Mouse (Mus musculus) adrenal gland, adult 18-20 months (tissue): Measurements from ENCODE around the gene Dync2li1. TPM values are rescaled to one million over a fixed set of nuclear protein-coding genes. Genes with fewer than 3 reads are reported as not detected.

ENCODE experiments used
- DNase-seq, 2 experiments: peaks; one replicate each; pipeline ENCODE4 v3.0.0; 2021 to 2022; ENCODE audit warnings: low spot score in 2 of 2
- total RNA-seq, 2 experiments: library from RNA; stranded (reverse); gene quantifications; 1 replicate in 1 of 2; 2 replicates in 1 of 2; pipeline ENCODE4 v1.2.3; 2021

The Dync2li1 gene
- total RNA-seq, 2 experiments from 2014 or later: 22.5 to 28.0 TPM

DNA sequence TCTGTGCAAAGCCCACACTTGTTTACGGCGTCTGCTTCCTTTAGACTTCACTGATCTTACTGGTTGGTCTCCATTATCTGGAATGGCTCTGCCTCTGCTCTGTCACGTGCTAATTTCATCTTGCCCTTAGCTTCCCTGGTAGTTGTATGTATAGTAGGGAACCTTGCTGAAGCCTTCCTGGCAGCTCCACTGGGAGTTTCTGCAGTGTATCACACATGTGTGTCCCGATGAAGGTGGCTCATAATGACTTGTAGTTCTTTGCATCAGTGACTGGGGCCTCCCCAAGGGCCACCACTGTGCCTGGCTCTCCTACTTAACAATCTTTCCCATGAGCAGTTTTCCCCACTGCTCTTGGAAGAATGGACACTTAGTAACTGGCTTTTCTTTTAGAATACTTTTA, 17.7 kb upstream of the Dync2li1 start:
- DNase-seq: no peak

DNA sequence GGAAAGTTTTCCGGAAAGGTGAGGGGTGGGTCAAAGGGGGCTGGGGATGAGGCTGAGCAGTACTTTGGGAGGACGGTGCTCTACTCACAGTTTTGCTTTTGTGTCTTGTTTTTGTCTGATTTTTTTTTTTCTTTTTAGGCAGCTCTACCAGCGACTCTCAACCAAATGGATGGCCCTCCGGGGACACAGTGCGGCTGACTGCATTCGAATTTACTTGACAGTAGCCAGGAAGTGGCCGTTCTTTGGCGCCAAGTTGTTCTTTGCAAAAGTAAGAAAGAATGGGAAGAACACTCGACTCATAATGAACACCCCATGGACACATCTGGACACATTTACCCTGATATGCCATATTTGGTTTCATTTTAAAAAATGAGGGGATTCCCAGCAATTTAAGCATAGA, 14.8 kb upstream of the Dync2li1 start:
- DNase-seq: no peak

DNA sequence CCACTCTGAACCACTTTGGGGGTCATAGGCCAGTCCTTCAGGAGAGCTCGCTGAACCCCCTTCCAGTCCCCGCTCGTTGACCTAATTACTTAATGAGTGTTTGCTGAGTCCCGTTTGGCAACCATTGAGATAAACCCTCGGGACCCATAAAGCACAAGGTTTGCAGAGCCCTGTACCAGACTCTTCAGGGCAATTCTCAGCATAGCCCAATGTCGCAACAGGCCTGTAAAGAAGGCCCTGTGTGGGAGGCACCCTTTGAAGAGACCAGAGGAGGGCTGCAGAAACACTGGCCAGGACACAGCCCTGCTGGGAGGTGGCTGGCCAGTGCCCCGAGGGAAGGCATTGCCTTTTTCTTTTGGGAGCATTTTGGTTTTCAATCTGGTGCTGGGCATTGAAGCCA, 14.3 kb upstream of the Dync2li1 start:
- no peak for DNase-seq

DNA sequence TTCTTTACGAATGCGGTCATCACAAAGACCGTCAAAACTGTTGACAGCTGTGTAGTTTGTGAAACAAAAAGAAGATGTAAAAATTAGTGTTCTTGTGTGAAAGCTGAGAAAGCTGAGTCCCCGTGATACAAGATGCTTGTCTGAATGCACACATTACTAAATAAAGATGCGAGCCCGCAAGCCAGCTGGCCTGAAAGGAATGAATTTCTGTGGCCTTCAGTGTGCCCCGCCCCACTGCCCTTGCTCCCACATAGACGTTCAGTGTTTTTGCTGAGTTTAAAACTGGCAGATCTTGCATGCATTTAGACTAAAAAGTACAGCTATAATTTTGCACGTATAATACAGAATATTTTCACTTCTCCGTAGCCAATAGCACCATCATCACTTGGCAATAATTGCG, 10.5 kb upstream of the Dync2li1 start:
- no peak for DNase-seq

DNA sequence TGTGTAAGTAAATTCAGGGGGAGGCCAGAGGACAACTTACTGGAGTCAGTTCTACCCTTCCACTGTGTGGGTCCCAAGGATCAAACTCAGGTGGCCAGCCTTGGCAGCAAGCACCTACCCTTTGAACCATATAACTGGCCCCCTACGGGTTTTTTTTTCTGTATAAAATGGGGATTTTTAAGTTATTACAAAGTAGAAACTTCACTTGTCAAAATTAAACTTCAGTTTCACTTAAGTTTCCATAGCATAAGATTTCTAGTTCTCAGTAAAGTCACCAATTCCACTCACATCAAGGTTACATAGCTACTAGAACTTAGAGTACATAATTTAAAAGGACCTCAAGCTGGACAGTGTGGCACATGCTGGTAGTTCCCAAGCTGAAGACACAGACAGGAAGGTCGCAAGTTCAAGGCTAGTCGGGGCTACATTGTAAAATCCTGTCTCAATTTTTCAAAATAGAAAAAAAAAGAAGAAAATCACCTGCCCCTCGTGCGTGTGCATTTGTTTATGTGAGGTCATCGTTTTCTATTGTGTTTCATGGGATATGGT, 9.7 kb upstream of the Dync2li1 start:
- no peak for DNase-seq

DNA sequence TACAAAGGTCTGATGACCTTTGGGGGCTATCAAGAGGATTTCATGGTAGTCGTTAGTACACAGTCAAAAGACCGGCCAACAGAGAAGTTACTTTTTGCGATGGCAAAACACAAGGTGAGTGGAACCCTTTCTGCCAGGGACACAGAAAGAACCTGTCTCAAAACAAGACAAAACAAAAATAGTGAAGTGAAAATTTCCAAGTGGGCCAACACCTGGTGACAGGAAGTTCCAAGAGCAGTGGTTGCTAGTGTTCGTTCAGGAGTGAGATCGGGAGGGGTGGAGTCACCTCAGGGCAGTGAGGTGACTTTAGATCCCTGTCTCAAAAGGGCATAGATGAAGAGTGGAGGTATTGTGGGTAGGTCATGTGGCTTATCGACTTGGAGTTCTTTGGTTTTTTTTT, 8.3 kb upstream of the Dync2li1 start:
- DNase-seq: no peak

DNA sequence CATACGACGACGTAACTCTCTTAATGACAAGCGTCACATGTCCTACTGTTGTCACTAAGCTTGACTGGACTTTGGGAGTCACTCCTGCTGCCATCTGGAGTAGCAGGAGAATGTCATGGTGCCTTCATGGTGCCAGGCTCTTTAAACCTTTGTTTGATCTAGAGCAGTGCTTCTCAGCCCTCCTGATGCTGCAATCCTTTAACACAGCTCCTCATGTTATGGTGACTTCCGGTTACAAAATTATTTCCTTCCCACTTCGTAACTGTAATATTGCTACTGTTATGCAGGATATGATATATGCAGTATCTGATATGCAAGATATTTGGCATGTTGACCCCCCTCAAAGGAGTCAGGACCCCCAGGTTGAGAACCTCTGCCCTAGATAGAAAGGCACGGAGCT, 7.2 kb upstream of the Dync2li1 start:
- no peak for DNase-seq

DNA sequence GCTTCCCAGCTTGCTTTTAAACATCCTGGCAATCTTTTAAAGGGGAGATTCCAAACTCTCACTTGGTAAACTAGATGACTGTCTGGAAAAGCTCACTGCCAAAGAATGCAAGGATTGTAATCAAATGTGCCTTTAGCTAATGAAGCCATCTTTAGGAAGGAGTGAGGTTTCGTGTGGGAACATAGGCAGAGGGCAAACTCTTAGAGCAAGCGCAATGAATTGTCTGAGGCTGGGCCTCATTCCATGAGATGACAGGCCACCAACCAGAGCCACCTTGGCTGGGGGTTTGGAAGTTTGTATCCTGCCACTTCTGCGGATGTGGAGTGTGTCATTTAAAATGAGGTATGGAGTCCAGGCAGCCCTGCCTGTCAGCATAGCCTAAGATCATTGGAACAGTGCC, 6.2 kb upstream of the Dync2li1 start:
- DNase-seq: no peak

DNA sequence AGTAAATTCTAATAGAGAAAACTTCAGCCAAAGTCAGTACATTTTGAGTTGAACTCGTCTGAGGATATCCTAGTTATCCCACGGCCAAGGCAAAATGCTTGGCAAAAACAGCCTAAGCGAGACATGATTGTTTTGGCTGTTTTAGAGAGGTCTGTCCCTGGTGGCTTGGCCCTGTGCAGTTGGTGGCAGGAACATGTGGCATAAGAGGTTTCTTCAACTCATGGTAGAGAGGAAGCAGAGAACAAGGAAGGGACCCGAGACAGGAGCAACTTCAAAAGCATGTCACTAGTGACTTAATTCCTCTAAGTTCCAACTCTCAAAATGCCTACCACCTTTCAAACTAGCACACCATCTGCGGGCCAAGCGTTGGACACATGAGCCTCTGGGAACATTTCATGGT, 5.7 kb upstream of the Dync2li1 start:
- DNase-seq: no peak

DNA sequence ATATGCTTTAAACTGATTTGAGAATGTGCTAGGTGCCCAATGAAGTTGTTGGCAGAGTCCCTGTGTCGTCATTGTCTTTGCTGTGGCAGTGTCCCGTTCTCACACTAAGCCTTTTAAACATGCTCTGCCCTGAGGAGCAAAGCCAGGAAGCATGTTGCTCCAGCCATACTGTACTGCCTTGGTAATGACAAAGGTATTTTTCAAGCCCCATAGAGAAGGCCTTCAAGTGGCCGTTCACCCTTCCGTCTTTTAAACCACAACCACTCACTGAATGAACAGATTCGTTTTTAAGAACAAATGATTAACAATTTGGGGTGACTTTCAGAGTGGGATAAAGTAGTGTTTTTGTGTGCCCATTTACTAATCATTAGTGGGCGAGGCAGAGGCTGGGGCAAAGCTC, 5.1 kb upstream of the Dync2li1 start:
- no peak for DNase-seq

DNA sequence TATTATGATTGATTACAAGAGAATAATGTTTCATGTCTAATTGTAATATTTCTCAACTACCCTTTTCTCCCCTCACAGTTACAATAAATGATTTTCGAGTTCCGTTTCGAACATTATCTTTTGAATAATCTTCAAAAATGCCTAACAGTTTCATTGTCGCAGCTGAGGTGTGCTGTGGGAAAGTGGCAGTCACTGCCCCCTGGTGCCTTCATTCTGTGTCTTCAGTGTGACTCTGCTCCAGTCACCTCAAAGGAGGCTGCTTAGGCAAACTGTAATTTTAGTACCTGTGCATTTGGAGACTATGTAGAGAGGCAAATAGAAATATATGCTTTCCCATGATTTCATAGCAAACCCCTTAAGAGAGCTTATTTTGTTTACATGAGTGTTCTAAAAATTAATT, 4.3 kb upstream of the Dync2li1 start:
- DNase-seq: no peak

DNA sequence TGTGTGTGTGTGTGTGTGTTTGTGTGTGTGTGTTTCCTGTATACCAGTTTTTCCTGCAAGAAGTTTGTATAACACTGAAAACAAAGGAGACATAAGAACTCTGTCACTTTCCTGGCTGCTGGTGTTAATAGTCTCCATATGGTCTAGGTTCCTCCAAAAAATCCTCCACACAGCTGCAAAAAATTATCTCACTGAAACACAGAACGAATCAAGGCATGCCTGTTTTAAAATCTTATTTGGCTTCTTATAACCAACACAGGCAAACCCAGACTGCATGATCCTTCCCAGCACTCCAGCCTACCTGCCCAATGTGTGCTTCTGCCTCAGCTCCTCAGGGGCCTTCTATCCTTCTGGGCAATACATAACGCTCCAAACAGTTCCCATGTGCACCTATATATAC, 3.4 kb upstream of the Dync2li1 start:
- no peak for DNase-seq

DNA sequence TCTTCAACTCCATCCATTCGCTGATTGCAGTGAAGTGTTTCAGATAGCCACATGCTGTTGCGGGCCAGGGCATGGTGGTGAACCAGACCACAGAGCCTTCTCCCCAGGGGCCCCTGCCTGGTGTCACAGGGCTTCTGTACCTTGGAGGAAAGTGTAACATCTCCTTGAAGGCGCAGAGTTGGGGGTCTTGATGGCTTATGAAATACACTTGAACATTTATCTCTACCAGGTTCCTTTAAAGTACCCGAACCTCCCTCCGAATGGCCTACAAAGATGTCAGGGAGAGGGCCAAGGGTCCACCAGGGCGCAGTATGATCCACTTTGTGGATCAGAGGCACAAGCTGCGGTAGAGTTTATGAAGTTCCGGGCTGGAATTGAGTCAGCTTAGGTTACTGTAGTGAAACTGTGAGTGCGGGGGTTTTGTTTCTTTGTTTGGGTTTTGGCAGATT, 585 bp downstream of the Dync2li1 start:
- DNase-seq: peak in 1 of 2 experiments; percentile 18

DNA sequence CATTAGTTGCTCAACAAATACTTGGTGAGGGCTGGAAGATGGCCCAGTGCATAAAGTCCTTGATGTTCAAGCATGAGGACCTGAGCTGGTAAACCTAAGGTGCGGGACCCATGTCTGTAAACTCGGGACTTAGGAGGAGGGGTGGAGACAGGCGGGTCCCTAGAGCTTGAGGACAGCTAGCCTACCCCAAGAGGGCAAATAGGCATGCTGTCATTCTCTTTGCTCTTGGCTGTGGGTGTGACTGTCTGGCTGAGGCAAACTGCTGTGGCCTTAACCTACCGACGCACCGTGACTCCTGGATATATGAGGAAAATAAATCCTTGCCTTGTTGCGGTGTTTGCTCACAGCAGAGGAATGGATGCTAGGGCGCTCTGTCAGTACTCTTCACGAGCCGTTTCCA, 1.4 kb downstream of the Dync2li1 start:
- DNase-seq: peak; percentile 18 to 25

DNA sequence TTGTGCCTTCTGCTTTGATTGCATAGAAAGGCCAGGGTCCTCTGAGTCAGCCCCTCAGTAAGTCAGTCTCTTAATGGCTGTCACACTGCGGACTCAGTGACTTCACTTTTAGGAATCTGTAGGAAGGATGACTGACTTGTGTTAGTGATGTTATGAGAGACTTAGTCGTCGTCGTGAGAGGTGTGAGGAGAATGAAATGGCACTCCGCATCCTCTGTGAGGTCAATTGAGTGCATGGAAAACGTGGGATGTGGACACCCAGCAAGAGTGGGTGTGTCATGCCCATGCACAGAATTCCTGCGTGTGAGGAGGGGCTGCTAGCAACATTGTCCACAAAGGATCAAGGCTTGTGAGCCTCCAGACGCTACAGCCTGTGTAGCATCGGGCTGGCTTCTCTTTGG, 2.3 kb downstream of the Dync2li1 start:
- DNase-seq: peak in 1 of 2 experiments; percentile 11

DNA sequence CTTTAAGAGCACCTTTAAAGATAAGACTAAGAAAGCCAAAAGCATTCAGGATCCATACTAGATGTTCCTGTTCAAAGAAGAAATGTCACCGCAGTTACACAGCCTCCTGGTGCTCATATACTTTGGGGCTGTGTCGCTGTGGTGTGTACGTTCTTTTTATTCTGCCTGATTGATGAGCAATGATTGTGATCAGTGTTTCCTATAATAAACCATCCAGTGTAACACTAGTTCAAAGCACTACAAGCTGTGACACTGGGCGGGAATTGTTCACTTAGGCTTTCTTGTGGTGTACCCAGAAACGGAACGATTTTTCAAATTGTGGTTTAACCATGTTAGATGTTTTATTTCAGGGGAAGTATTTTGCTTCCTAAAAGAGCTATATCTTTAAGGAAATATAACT, 5.5 kb downstream of the Dync2li1 start:
- DNase-seq: no peak

DNA sequence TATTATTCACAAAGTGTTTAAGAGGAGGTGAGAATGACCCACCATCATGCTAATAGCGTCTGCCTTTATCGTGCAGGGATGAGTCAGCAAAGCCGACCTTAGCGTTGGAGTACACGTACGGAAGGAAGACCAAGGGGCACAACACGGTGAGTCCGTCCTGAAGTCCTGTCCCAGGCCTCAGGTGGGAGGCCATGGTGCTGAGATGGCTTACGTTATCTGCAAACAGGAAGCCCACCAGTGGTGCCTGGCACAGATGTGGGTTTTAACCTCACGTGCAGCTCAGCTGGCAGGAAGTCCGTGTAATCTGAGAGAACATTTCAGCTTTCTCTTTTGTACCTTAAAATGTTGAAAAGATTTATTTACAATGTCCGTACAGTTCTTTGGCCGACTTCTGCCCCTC, 7.1 kb downstream of the Dync2li1 start:
- DNase-seq: no peak

DNA sequence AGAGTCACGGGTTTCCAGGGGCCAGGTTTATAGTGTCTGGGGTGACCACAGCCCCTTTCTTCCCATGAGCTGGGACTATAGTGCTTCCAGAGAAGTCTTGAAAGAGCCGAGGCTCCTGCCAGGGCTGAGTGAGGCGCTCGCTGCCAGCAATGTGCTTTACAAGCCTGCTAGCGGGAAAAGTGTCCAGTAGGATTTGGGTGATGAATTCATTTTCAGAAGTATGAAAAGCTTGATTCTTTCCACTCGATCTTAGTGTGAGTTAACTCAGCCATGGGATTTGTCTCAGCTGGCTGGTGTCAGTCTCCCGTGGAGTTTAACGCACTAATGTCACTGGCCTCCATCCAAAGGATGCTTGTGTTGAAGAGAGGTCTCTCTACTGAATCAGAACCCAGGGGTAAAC, 10.0 kb downstream of the Dync2li1 start:
- DNase-seq: no peak

DNA sequence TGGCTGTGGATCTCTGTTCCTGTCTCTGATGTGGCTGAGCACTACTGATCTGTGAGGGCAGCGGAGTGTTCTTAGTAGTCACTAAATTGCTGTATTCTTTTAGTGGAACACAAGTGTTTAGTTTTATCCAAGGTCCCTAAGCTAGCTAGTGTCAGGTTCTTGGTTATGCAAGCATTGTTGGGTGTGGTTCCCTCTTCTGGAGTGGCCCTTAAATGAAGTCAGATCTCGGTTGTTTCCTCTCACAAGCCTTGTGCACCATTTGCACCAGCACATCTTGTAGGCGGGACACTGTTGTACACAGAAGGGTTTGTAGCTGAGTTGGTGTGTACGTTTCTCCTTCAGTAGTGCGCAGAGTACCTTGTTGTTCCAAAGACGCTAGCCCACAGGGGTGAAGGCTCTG, 11.7 kb downstream of the Dync2li1 start:
- no peak for DNase-seq

DNA sequence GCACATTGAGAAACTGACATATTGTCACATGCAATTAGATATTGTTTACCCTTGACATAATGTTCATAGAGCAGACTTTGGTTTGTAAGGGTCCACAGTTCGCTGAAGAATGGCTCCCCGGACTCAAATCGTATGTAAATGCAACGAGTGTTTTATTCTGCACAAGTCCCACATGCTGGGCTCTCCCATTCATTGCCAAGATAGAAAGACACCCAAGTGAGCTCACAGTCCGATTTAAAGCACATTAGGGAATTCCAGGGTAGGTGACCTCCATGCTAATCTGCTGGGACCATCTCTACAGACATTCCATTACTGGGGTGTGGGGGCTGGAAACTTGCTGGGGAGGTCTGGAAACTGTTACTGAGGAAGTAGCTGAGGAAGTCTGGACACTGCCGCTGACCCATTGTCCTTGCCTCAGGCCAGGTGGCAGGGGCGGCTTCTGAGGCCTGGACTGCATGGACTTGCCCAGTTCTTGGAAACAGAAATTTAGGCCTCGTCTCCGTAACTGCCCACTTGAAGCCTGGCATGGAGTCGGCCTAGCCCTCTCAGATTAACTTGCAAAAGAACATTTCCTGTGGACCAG, 13.6 kb downstream of the Dync2li1 start:
- DNase-seq: no peak

DNA sequence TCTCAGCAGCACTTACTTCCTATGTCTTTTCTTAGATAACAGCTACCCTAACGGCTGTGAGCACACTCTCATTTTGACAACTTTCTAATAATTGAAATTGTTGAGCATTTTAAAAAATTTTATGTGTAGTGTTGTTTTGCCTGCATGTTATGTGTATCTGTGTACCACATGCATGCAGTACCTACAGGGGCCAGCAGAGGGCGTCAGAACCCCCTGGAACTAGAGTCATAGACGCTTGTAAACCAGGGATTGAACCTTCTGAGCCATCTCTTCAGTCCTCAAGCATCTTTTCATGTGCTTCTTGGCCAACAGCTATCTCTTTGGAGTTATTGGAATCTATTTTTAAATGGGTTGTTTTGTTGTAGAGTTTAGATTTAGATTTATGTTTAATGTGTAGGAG, 15.6 kb downstream of the Dync2li1 start:
- peak; percentile 27 to 58 for DNase-seq

DNA sequence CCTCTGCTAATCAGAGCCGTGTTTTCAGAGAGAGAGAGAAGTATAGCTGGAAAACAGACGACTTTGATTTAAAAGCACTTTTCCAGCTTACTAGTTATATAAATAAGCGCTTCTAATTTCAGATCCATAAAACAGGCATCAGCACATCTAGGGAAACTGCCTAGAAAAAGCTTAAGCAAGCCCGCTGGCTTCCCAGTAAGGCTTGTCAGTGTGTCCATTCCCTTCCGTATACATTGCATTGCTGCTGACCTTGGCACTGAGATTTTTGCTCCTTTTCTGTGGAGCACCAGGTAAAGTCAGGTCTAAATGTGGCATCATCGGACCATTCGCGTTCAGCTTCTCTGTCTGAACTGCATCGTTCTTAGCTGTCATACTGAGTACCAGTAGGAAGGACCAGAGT, 16.0 kb downstream of the Dync2li1 start:
- DNase-seq: no peak

DNA sequence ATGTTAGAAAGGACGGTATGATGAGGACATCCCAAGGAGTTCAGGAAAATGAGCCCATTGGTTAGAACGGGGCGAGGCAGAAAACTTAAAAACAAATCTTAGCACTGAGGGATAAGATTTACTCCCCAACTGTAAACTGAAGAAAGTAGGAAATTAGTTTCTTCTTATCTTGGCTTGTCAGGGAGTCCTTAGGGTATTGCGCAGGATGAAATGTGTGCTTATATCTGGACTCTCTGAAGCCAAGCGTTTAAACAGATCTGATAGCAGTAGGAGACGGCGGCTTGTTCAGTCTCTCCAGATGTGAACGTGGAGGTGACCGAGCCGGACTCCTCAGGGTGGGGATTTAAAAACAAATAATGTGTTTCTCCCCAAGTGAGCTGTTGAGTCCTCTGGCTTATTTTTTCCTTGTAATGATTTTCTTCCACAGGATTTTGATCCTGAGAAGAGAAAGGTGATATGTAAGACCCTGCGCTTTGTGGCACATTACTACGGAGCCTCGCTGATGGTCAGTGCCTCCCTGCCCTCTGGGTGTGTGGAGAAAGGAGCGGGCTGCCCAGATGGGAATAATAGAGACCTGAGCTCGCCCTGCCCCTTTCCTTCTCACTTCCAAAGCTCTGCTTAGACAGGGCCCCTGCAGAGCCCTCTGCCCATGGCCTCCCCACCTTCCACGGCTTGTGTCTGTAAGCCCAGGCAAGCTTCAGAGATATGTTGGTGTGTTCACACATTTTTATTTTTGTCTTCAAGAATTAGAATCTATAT, 18.2 kb downstream of the Dync2li1 start:
- no peak for DNase-seq
